Mouse (Mus musculus) liver, embryonic 14.5 days (tissue): Measurements from ENCODE around the gene Prop1.

Experiments
- CTCF ChIP-seq: IDR thresholded peaks from 2 replicates; pipeline ENCODE4 v1.5.1; 2016; ENCODE audit warnings: antibody characterized with exemption, low read depth, control low read depth
- EP300 ChIP-seq: IDR thresholded peaks from 2 replicates; pipeline ENCODE4 v1.6.1; 2016; ENCODE audit warnings: antibody characterized with exemption, low read depth

- TF ChIP-seq CTCF (no peak), EP300 (no peak)
Measured at GRCm38 (mm10) chr11:50931021-50931420, 22.5 kb downstream of the Prop1 start.
